Mouse (Mus musculus) lung, embryonic 16.5 days (tissue): ENCODE data around the gene Eefsec. TPM values are rescaled to one million over a fixed set of nuclear protein-coding genes. Genes with fewer than 3 reads are reported as not detected.

Source experiments
- ATAC-seq: fragments of 200-750 bp; cut with Nextera tagmentation; 2 replicates; pipeline ENCODE4 v1.8.0; 2017; ENCODE audit warnings: low read depth, mild to moderate bottlenecking, moderate library complexity
- H3K27ac ChIP-seq: fragments of 300-500 bp; sonication (generic); 2 replicates; pipeline ENCODE4 v1.5.1; 2014; ENCODE audit warnings: mild to moderate bottlenecking, control low read depth, low read length
- H3K27me3 ChIP-seq: fragments of 300-500 bp; sonication (generic); 2 replicates; pipeline ENCODE4 v1.6.1; 2014; ENCODE audit warnings: low read depth, low read length, mixed read lengths; ENCODE audit not compliant: control insufficient read depth, insufficient read depth
- H3K36me3 ChIP-seq: fragments of 300-500 bp; sonication (generic); 2 replicates; pipeline ENCODE4 v1.6.1; 2014; ENCODE audit warnings: low read length; ENCODE audit not compliant: control insufficient read depth, insufficient read depth
- H3K4me1 ChIP-seq: fragments of 300-500 bp; sonication (generic); replicated peaks from 2 replicates; pipeline ENCODE4 v1.6.1; 2014; ENCODE audit warnings: low read length, mixed read lengths; ENCODE audit not compliant: control insufficient read depth, insufficient read depth
- H3K4me2 ChIP-seq: fragments of 300-500 bp; sonication (generic); 2 replicates; pipeline ENCODE4 v1.6.1; 2014; ENCODE audit warnings: low read depth, low read length, control low read depth
- H3K4me3 ChIP-seq: fragments of 300-500 bp; sonication (generic); 2 replicates; pipeline ENCODE4 v1.5.1; 2014; ENCODE audit warnings: mild to moderate bottlenecking, low read length, control low read depth
- H3K9ac ChIP-seq: fragments of 300-500 bp; sonication (generic); 2 replicates; pipeline ENCODE4 v1.6.1; 2014; ENCODE audit warnings: low read length, control low read depth
- H3K9me3 ChIP-seq: fragments of 300-500 bp; sonication (generic); 2 replicates; pipeline ENCODE4 v1.6.1; 2016; ENCODE audit warnings: low read length; ENCODE audit not compliant: control insufficient read depth
- whole genome bisulfite sequencing: fragments of 180-500 bp; shearing (Covaris S2); extraction: QIAGEN DNeasy Blood & Tissue Kit; methylation state at CpG from one replicate; pipeline ENCODE4 v1.1.7; 2014; 5-methylcytosine and 5-hydroxymethylcytosine counted together
- polyA plus RNA-seq: library from polyadenylated mRNA; unstranded; fragments of >200 nt; fragmentation: Nextera tagmentation; extraction: Ambion mirVana; gene quantifications from 2 replicates; pipeline ENCODE4 v1.2.1, GENCODE M21; 2015

The Eefsec gene
- polyA plus RNA-seq, 1 experiment from 2014 or later: 38.9 TPM

GRCm38 (mm10) chr6:88480421-88480820, 34.1 kb upstream of the Eefsec start:
- H3K36me3 ChIP-seq: peaks cover 35% of the 10 kb centered on the region
- 59% methylated on average over 6 of the region's 6 CpGs for whole genome bisulfite sequencing

GRCm38 (mm10) chr6:88469878-88470277, 23.5 kb upstream of the Eefsec start:
- 60% methylated on average over 6 of the region's 6 CpGs for WGBS
- Histone ChIP-seq H3K36me3 (peaks cover 25% of the 10 kb centered on the region), H3K9ac (no peak overlapping the region), H3K27ac (no peak overlapping the region), H3K9me3 (no peaks in the 10 kb centered on the region), H3K27me3 (no peaks in the 10 kb centered on the region), H3K4me2 (no peak overlapping the region), H3K4me3 (no peak overlapping the region), H3K4me1 (peaks cover 10% of the 10 kb centered on the region)
- no peak for ATAC-seq

More at GRCm38 (mm10) chr6:88480421-88480820, 34.1 kb upstream of the Eefsec start:
- Histone ChIP-seq H3K4me2 (no peak overlapping the region), H3K4me3 (no peak overlapping the region), H3K4me1 (no peaks in the 10 kb centered on the region), H3K9me3 (no peaks in the 10 kb centered on the region), H3K27ac (no peak overlapping the region), H3K9ac (no peak overlapping the region), H3K27me3 (no peaks in the 10 kb centered on the region)
- no peak for ATAC-seq

GRCm38 (mm10) chr6:88465181-88465920, 19.0 kb upstream of the Eefsec start, which contains the start of gene Ruvbl1:
Gene Ruvbl1, plus strand, starts transcription at chr6:88465409.
- Histone ChIP-seq H3K27ac (no peak within 1 kb of the TSS), H3K9ac (peak within 1 kb of the TSS; percentile 83), H3K27me3 (no peaks in the 10 kb centered on the region), H3K4me1 (peaks cover 10% of the 10 kb centered on the region), H3K4me3 (peak within 1 kb of the TSS; percentile 77), H3K36me3 (peaks cover 10% of the 10 kb centered on the region), H3K9me3 (no peaks in the 10 kb centered on the region), H3K4me2 (peak within 1 kb of the TSS; percentile 74)
- under 1% methylated on average over 37 of the region's 42 CpGs for WGBS
- ATAC-seq: peak; percentile 100

GRCm38 (mm10) chr6:88454545-88454944, 8.2 kb upstream of the Eefsec start:
- no peaks in the 10 kb centered on the region for H3K4me1 ChIP-seq
- no peak overlapping the region for H3K27ac ChIP-seq
- no peaks in the 10 kb centered on the region for H3K27me3 ChIP-seq
- 59% methylated on average over 2 of the region's 2 CpGs for WGBS
- no peak for ATAC-seq
- H3K9ac ChIP-seq: no peak overlapping the region
- no peak overlapping the region for H3K4me2 ChIP-seq
- no peaks in the 10 kb centered on the region for H3K9me3 ChIP-seq
- no peaks in the 10 kb centered on the region for H3K36me3 ChIP-seq
- H3K4me3 ChIP-seq: no peak overlapping the region

GRCm38 (mm10) chr6:88447454-88447853, 1.1 kb upstream of the Eefsec start:
- 40% methylated on average over 4 of the region's 4 CpGs for WGBS
- H3K4me3 ChIP-seq: no peak overlapping the region

GRCm38 (mm10) chr6:88445661-88446060, 678 bp downstream of the Eefsec start:
- Histone ChIP-seq H3K27me3 (no peaks in the 10 kb centered on the region), H3K4me2 (peak overlapping the region; percentile 79), H3K27ac (no peak overlapping the region), H3K9me3 (no peaks in the 10 kb centered on the region), H3K36me3 (no peaks in the 10 kb centered on the region), H3K4me3 (peak overlapping the region; percentile 87), H3K9ac (peak overlapping the region; percentile 92), H3K4me1 (peaks cover 4% of the 10 kb centered on the region; the same call in 1 of the 2 replicates)
- 7% methylated on average over 5 of the region's 5 CpGs for WGBS
- ATAC-seq: no peak

More at GRCm38 (mm10) chr6:88447454-88447853, 1.1 kb upstream of the Eefsec start:
- H3K4me1 ChIP-seq: peaks cover 4% of the 10 kb centered on the region; the same call in 1 of the 2 replicates
- no peak overlapping the region for H3K27ac ChIP-seq
- no peak overlapping the region for H3K4me2 ChIP-seq
- H3K36me3 ChIP-seq: no peaks in the 10 kb centered on the region
- no peaks in the 10 kb centered on the region for H3K9me3 ChIP-seq
- no peak overlapping the region for H3K9ac ChIP-seq
- H3K27me3 ChIP-seq: no peaks in the 10 kb centered on the region
- no peak for ATAC-seq

- H3K9me3 ChIP-seq: no peaks in the 10 kb centered on the region
- WGBS: 66% methylated on average over 7 of the region's 7 CpGs
These were observed 2.1 kb downstream of the Eefsec start for GRCm38 (mm10) chr6:88444076-88444750.

GRCm38 (mm10) chr6:88443446-88443845, 2.9 kb downstream of the Eefsec start:
- Histone ChIP-seq H3K27ac (no peak overlapping the region), H3K4me3 (no peak overlapping the region), H3K4me1 (peaks cover 4% of the 10 kb centered on the region; the same call in 1 of the 2 replicates), H3K36me3 (no peaks in the 10 kb centered on the region), H3K9ac (no peak overlapping the region), H3K9me3 (no peaks in the 10 kb centered on the region), H3K4me2 (no peak overlapping the region), H3K27me3 (no peaks in the 10 kb centered on the region)
- WGBS: 65% methylated on average over 3 of the region's 3 CpGs
- no peak for ATAC-seq

More at GRCm38 (mm10) chr6:88444076-88444750, 2.1 kb downstream of the Eefsec start:
- H3K9ac ChIP-seq: no peak overlapping the region
- H3K4me1 ChIP-seq: peaks cover 4% of the 10 kb centered on the region; the same call in 1 of the 2 replicates
- ATAC-seq: no peak
- H3K27me3 ChIP-seq: no peaks in the 10 kb centered on the region
- H3K36me3 ChIP-seq: no peaks in the 10 kb centered on the region
- no peak overlapping the region for H3K4me3 ChIP-seq
- H3K4me2 ChIP-seq: no peak overlapping the region
- no peak overlapping the region for H3K27ac ChIP-seq

- ATAC-seq: no peak
- H3K36me3 ChIP-seq: no peaks in the 10 kb centered on the region
- H3K9me3 ChIP-seq: no peaks in the 10 kb centered on the region
- no peak overlapping the region for H3K4me2 ChIP-seq
- no peak overlapping the region for H3K4me3 ChIP-seq
- peaks cover 4% of the 10 kb centered on the region; the same call in 1 of the 2 replicates for H3K4me1 ChIP-seq
- 79% methylated on average over 3 of the region's 3 CpGs for WGBS
- H3K9ac ChIP-seq: no peak overlapping the region
- no peak overlapping the region for H3K27ac ChIP-seq
- H3K27me3 ChIP-seq: no peaks in the 10 kb centered on the region
These were observed 3.8 kb downstream of the Eefsec start for GRCm38 (mm10) chr6:88442551-88442950.
